ENCODE assay signal across 8 mouse cellular contexts in genomic region chr7:28597277-28597570, GRCm38 (mm10). TPM values are rescaled to one million over a fixed set of nuclear protein-coding genes. Genes with fewer than 3 reads are reported as not detected.
A peak's percentile ranks its signal among the peaks of the same experiment; 100 is the strongest.
DNase-seq lines count a peak whose midpoint lies in the region; ATAC-seq and TF ChIP-seq lines count a peak whose summit lies in the region.

No protein-coding gene starts in this region.

- 0 out of 2 replicates have a peak, but pooled peaks have one; percentile 1 for ATAC-seq in kidney, embryonic 14.5 days (ENCODE audit: low FRiP score, low TSS enrichment)
- 0 out of 2 replicates have a peak, but pooled peaks have one; percentile 3 for ATAC-seq in midbrain, embryonic 11.5 days (ENCODE audit: low FRiP score)

- WGBS in kidney, embryonic 14.5 days = 6% methylated on average over 9 of the region's 9 CpGs
- 36% methylated on average over 9 of the region's 9 CpGs for WGBS in bone marrow, adult 2 months
- WGBS in hindbrain, embryonic 10.5 days = 12% methylated on average over 9 of the region's 9 CpGs
- 22% methylated on average over 9 of the region's 9 CpGs for WGBS in midbrain, embryonic 11.5 days

- no peak for TF ChIP-seq CTCF in bone marrow, adult 2 months (IDR thresholded peaks at IDR 0.05; ENCODE audit: control insufficient read depth, insufficient read depth, low read length)

- peaks cover 7% of the 10 kb centered on the region; the same call in 1 of the 2 replicates for H3K36me3 ChIP-seq in kidney, embryonic 14.5 days (ENCODE audit: control insufficient read depth, insufficient read depth, low read length)
- H3K36me3 ChIP-seq in hindbrain, embryonic 10.5 days = peaks cover 14% of the 10 kb centered on the region; the same call in 1 of the 2 replicates
- H3K36me3 ChIP-seq in midbrain, embryonic 11.5 days (ENCODE audit: control insufficient read depth, insufficient read depth, low read length) = no peaks in the 10 kb centered on the region

- H3K4me3 ChIP-seq in kidney, embryonic 14.5 days (ENCODE audit: low read length) = peak overlapping the region; percentile 72
- peak overlapping the region; percentile 69 for H3K4me3 ChIP-seq in bone marrow, adult 2 months (replicated peaks; ENCODE audit: control insufficient read depth, low read depth, low read length)
- H3K4me3 ChIP-seq in hindbrain, embryonic 10.5 days = peak overlapping the region; percentile 72
- peak overlapping the region; percentile 72 for H3K4me3 ChIP-seq in midbrain, embryonic 11.5 days (ENCODE audit: low read depth, low read length)

- DNase-seq in kidney, postnatal 4 days = no peak
- DNase-seq in hindbrain, embryonic 10.5 days (ENCODE audit: low spot score) = no peak
- DNase-seq in midbrain, embryonic 11.5 days (ENCODE audit: low spot score, missing footprints) = peak; percentile 92
- DNase-seq in urinary bladder, postnatal 25 days (ENCODE audit: low spot score) = no peak
- no peak for DNase-seq in right cerebral cortex, adult 2 months (ENCODE audit: low spot score in 2 of 2)
- DNase-seq in thymus, postnatal 25 days = no peak

- no peaks in the 10 kb centered on the region for H3K27me3 ChIP-seq in kidney, embryonic 14.5 days (ENCODE audit: control insufficient read depth, insufficient read depth, low read length)
- no peaks in the 10 kb centered on the region for H3K27me3 ChIP-seq in hindbrain, embryonic 10.5 days (ENCODE audit: insufficient read depth, poor library complexity, severe bottlenecking)
- H3K27me3 ChIP-seq in midbrain, embryonic 11.5 days (ENCODE audit: control insufficient read depth, insufficient read depth, low read length) = no peaks in the 10 kb centered on the region

- peak overlapping the region; percentile 75; the same call in 1 of the 2 replicates for H3K9ac ChIP-seq in kidney, embryonic 14.5 days (ENCODE audit: low read depth, low read length)
- peak overlapping the region; percentile 79 for H3K9ac ChIP-seq in midbrain, embryonic 11.5 days (ENCODE audit: low read length)

- H3K9me3 ChIP-seq in kidney, embryonic 14.5 days (ENCODE audit: control insufficient read depth, low read length) = no peaks in the 10 kb centered on the region
- H3K9me3 ChIP-seq in hindbrain, embryonic 10.5 days = no peaks in the 10 kb centered on the region
- no peaks in the 10 kb centered on the region for H3K9me3 ChIP-seq in midbrain, embryonic 11.5 days (ENCODE audit: control insufficient read depth, low read length)

- peak overlapping the region; percentile 67 for H3K4me2 ChIP-seq in kidney, embryonic 14.5 days (replicated peaks; ENCODE audit: low read depth, low read length)
- peak overlapping the region; percentile 83 for H3K4me2 ChIP-seq in midbrain, embryonic 11.5 days

- peak overlapping the region; percentile 85 for H3K27ac ChIP-seq in kidney, embryonic 14.5 days (ENCODE audit: low read depth, low read length)
- no peak overlapping the region for H3K27ac ChIP-seq in bone marrow, adult 2 months (ENCODE audit: control insufficient read depth, insufficient read depth, low read depth, low read length, poor library complexity)
- peak overlapping the region; percentile 96 for H3K27ac ChIP-seq in hindbrain, embryonic 10.5 days
- no peak overlapping the region for H3K27ac ChIP-seq in midbrain, embryonic 11.5 days (ENCODE audit: low read depth, low read length)

- no peak for TF ChIP-seq POLR2A in bone marrow, adult 2 months (IDR thresholded peaks at IDR 0.05; ENCODE audit: borderline replicate concordance, control insufficient read depth, low read depth, low read length)

- H3K4me1 ChIP-seq in kidney, embryonic 14.5 days (ENCODE audit: control insufficient read depth, insufficient read depth, low read length) = peaks cover 49% of the 10 kb centered on the region
- H3K4me1 ChIP-seq in bone marrow, adult 2 months (ENCODE audit: control insufficient read depth, insufficient read depth, low read length) = peaks cover 7% of the 10 kb centered on the region; the same call in 1 of the 2 replicates
- H3K4me1 ChIP-seq in hindbrain, embryonic 10.5 days (replicated peaks) = peaks cover 62% of the 10 kb centered on the region
- H3K4me1 ChIP-seq in midbrain, embryonic 11.5 days (ENCODE audit: control insufficient read depth, insufficient read depth, low read length) = peaks cover 14% of the 10 kb centered on the region

RNA-seq across cellular contexts. Expression of gene Samd4b, which starts 0.7 kb away (rescaled TPM):
- 33.3 and 34.9 TPM in 2 replicates for polyA plus RNA-seq in kidney, embryonic 14.5 days (2014; fragmentation: Nextera tagmentation; extraction: Ambion mirVana)
- 5.4 and 25.2 TPM in 2 replicates for polyA plus RNA-seq in bone marrow, adult 2 months (2011; ENCODE audit: insufficient read depth, insufficient read length, low replicate concordance, missing spikeins)
- polyA plus RNA-seq in hindbrain, embryonic 10.5 days (2016; fragmentation: Nextera tagmentation; extraction: Ambion mirVana) = 34.0 and 44.0 TPM in 2 replicates
- polyA plus RNA-seq in midbrain, embryonic 11.5 days (2014; fragmentation: Nextera tagmentation; extraction: Ambion mirVana) = 23.8 and 27.8 TPM in 2 replicates

RNA-seq across cellular contexts. Expression of gene Pak4, which starts 0.8 kb away (rescaled TPM):
- polyA plus RNA-seq in kidney, embryonic 14.5 days (2014; fragmentation: Nextera tagmentation; extraction: Ambion mirVana) = 48.3 and 60.7 TPM in 2 replicates
- 6.1 and 13.6 TPM in 2 replicates for polyA plus RNA-seq in bone marrow, adult 2 months (2011; ENCODE audit: insufficient read depth, insufficient read length, low replicate concordance, missing spikeins)
- polyA plus RNA-seq in hindbrain, embryonic 10.5 days (2016; fragmentation: Nextera tagmentation; extraction: Ambion mirVana) = 51.8 and 66.0 TPM in 2 replicates
- 29.6 and 32.5 TPM in 2 replicates for polyA plus RNA-seq in midbrain, embryonic 11.5 days (2014; fragmentation: Nextera tagmentation; extraction: Ambion mirVana)

RNA-seq across cellular contexts. Expression of gene Acp7, which starts 33.9 kb away (rescaled TPM):
- not detected in 2 replicates for polyA plus RNA-seq in kidney, embryonic 14.5 days (2014; fragmentation: Nextera tagmentation; extraction: Ambion mirVana)
- polyA plus RNA-seq in bone marrow, adult 2 months (2011; ENCODE audit: insufficient read depth, insufficient read length, low replicate concordance, missing spikeins) = not detected in 2 replicates
- polyA plus RNA-seq in hindbrain, embryonic 10.5 days (2016; fragmentation: Nextera tagmentation; extraction: Ambion mirVana) = not detected in 2 replicates
- polyA plus RNA-seq in midbrain, embryonic 11.5 days (2014; fragmentation: Nextera tagmentation; extraction: Ambion mirVana) = not detected in 2 replicates

RNA-seq across cellular contexts. Expression of gene Nccrp1, which starts 50.2 kb away (rescaled TPM):
- polyA plus RNA-seq in kidney, embryonic 14.5 days (2014; fragmentation: Nextera tagmentation; extraction: Ambion mirVana) = not detected in 2 replicates
- polyA plus RNA-seq in bone marrow, adult 2 months (2011; ENCODE audit: insufficient read depth, insufficient read length, low replicate concordance, missing spikeins) = not detected in 2 replicates
- 0.10 TPM in 1 of 2 replicates, not detected in the other for polyA plus RNA-seq in hindbrain, embryonic 10.5 days (2016; fragmentation: Nextera tagmentation; extraction: Ambion mirVana)
- not detected in 2 replicates for polyA plus RNA-seq in midbrain, embryonic 11.5 days (2014; fragmentation: Nextera tagmentation; extraction: Ambion mirVana)

RNA-seq across cellular contexts. Expression of gene Sycn, which starts 56.5 kb away (rescaled TPM):
- not detected in 2 replicates for polyA plus RNA-seq in kidney, embryonic 14.5 days (2014; fragmentation: Nextera tagmentation; extraction: Ambion mirVana)
- not detected in 2 replicates for polyA plus RNA-seq in bone marrow, adult 2 months (2011; ENCODE audit: insufficient read depth, insufficient read length, low replicate concordance, missing spikeins)
- polyA plus RNA-seq in hindbrain, embryonic 10.5 days (2016; fragmentation: Nextera tagmentation; extraction: Ambion mirVana) = not detected in 2 replicates
- not detected in 2 replicates for polyA plus RNA-seq in midbrain, embryonic 11.5 days (2014; fragmentation: Nextera tagmentation; extraction: Ambion mirVana)

Comparison
In these comparisons a context has a peak if more than half of its experiments do, and no peak if none do; other contexts are left out.
1. H3K27ac ChIP-seq: peak in kidney, embryonic 14.5 days (single experiment) and hindbrain, embryonic 10.5 days (single experiment); none in bone marrow, adult 2 months (single experiment) and midbrain, embryonic 11.5 days (single experiment).
2. Peak in every context shown above with its lines, with median percentiles within 50 percentile points of each other: H3K4me3 ChIP-seq.